Mouse (Mus musculus) gastrocnemius, adult 2 months (tissue): ENCODE measurements around the gene Ssh2. TPM values are rescaled to one million over a fixed set of nuclear protein-coding genes. Genes with fewer than 3 reads are reported as not detected.

Experiments used
- DNase-seq: peaks from one replicate; pipeline ENCODE4 v3.0.0; 2022
- H3K27ac ChIP-seq: fragments of 200-600 bp; 2 replicates; pipeline ENCODE4 v1.8.1; 2022; ENCODE audit warnings: mild to moderate bottlenecking
- H3K4me3 ChIP-seq: fragments of 200-600 bp; 2 replicates; pipeline ENCODE4 v1.8.1; 2022; ENCODE audit warnings: mild to moderate bottlenecking, moderate library complexity
- CTCF ChIP-seq: fragments of 200-600 bp; IDR thresholded peaks from 2 replicates; pipeline ENCODE4 v1.8.1; 2022; ENCODE audit warnings: antibody characterized with exemption, mild to moderate bottlenecking, moderate library complexity
- intact Hi-C: fragments of 180-260 bp; cut with DNase I; formaldehyde crosslinking; loops from one replicate; pipeline ENCODE4 v1.15.1; 2025
- total RNA-seq, 2 experiments: library from RNA; stranded (reverse); gene quantifications; 2 replicates each; pipeline ENCODE4 v1.2.3; 2021

Gene Ssh2
- total RNA-seq, 2 experiments from 2014 or later, result 40.3 to 55.3 TPM

DNA sequence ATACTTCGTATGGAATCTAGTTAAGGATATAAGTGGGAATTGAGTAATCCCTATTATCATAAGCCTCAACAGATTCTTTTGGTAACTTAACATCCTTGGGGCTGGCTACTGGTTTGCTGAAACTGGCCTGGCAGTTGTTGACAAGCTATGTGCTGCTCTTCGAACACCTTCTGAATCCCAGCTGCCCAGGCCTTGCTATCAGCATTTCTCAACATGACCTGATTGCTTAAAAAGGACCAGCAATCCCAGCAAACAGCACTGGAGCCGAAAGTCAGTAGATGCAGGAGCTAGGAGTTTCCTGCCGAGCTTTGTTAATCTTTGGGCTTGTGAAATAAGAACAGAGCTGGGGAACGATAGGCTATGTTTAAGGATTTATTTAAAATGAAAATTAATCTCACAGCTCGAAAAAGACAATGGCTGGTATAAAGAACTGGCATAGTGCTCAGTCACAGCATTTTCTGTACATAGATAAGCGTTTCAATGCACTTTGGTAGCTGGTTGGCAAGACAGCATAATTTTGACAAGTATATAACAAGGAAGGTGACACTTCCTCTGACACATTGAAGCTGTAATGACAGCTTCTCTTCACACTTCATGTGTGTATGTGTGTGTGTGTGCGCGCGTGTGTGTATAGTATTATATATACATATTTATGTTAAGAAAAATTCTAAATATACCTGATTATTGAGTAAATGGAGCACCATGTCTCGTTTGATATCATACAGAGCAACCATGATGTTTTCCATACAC, 20.6 kb upstream of the Ssh2 start:
- DNase-seq, result no peak
- Histone ChIP-seq H3K4me3 (no peak overlapping the region), H3K27ac (no peak overlapping the region)
- intact Hi-C loops, result no loop called here
- TF ChIP-seq CTCF, result no peak

- intact Hi-C loops, result no loop called here
- TF ChIP-seq CTCF, result no peak
- no peak overlapping the region for H3K4me3 ChIP-seq
- DNase-seq, result no peak
- no peak overlapping the region for H3K27ac ChIP-seq
Measured at GRCm38 (mm10) chr11:77196181-77197143, 19.6 kb upstream of the Ssh2 start.

DNA sequence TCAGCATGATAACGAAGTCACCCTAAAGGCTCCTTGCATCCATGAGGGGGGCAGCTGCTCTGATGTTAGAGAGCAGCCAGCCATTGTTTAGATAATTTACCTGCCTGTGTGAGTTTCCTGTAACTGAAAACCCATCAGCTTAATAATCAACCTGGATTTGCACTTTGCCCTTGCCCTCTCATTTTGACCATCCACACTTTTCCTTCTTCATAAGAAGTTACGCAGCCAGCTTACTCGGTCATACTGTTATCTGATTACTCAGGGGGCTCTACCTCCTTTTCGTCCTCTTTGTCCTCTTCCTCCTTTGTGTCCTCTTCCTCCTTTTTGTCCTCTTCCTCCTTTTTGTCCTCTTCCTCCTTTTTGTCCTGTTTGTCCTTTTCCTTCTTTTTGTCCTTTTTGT, 16.5 kb upstream of the Ssh2 start:
- intact Hi-C loops, result no loop called here
- H3K27ac ChIP-seq, result no peak overlapping the region
- TF ChIP-seq CTCF, result no peak
- no peak for DNase-seq
- H3K4me3 ChIP-seq, result no peak overlapping the region

GRCm38 (mm10) chr11:77200703-77201102, 15.4 kb upstream of the Ssh2 start:
- TF ChIP-seq CTCF, result no peak
- intact Hi-C loops, result no loop called here
- Histone ChIP-seq H3K27ac (no peak overlapping the region), H3K4me3 (no peak overlapping the region)
- DNase-seq, result no peak

DNA sequence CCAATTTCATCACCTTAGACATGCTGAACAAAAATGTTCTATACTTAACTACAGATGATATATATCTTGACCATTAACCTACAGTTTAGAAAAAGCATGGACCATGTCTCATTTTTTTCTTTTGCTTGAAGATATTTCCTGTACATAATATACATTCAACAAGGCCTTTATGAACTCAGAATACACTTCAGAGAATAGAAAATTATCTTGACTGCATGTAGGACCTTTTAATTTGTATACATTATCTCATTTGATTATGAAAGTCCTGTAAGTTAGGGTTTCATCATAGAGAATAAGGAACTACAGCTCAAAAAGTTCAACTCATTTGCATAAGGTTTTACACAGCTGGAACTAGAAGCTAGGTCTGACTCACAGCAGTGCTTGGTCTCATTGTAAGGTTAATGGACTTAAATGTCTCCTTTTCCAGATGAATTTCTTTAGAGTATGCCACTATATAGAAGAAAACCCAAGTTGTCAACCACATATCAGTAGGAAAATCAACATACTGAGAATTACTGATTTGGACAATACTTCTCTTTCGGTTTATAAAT, 1.9 kb upstream of the Ssh2 start:
- no peak for TF ChIP-seq CTCF

DNA sequence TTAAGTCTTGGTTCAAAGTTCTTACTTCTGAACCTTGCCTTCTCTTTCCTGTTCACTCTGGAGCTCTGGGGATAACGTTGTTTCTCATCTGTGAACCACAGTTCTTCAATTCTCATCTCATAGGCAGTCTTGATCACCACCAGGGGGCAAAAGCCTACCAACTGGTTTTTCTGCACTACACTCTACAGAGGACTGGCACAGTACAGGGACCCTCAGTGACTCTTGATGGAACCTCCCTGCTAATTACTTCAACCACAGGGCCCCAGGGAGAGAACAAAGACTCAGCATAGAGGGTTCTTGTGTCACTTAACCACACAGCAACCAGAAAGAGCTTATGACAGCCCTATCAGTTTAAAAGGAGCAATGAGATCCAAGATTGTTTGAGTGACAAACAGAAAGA, 1.3 kb upstream of the Ssh2 start:
- intact Hi-C loops, result loop anchor here (5.0 kb wide), 2 partner anchors 112 to 233 kb away; no protein-coding TSS in a partner anchor
- peak; percentile 91 for TF ChIP-seq CTCF
- H3K27ac ChIP-seq, result peak overlapping the region; percentile 91
- peak; percentile 59 for DNase-seq
- peak overlapping the region; percentile 83 for H3K4me3 ChIP-seq

More for the DNA sequence above, 1.9 kb upstream of the Ssh2 start:
- no peak for DNase-seq
- intact Hi-C loops, result loop anchor here (5.0 kb wide), 1 partner anchor 112 kb away; no protein-coding TSS in a partner anchor
- Histone ChIP-seq H3K27ac (peak overlapping the region; percentile 91; the same call in 1 of the 2 replicates), H3K4me3 (no peak overlapping the region)

GRCm38 (mm10) chr11:77215483-77215882, 604 bp upstream of the Ssh2 start:
- intact Hi-C loops, result loop anchor here (5.0 kb wide), 1 partner anchor 232 kb away; no protein-coding TSS in a partner anchor
- no peak for DNase-seq
- no peak for TF ChIP-seq CTCF
- peak overlapping the region; percentile 83 for H3K4me3 ChIP-seq
- H3K27ac ChIP-seq, result peak overlapping the region; percentile 91

- Histone ChIP-seq H3K4me3 (peak overlapping the region; percentile 83), H3K27ac (peak overlapping the region; percentile 91)
- no peak for DNase-seq
- intact Hi-C loops, result loop anchor here (1.0 to 5.0 kb wide), 2 partner anchors 92 to 231 kb away; no protein-coding TSS in a partner anchor
- no peak for TF ChIP-seq CTCF
Measured at GRCm38 (mm10) chr11:77216761-77217130, 659 bp downstream of the Ssh2 start.

- H3K4me3 ChIP-seq, result no peak overlapping the region
- intact Hi-C loops, result no loop called here
- H3K27ac ChIP-seq, result no peak overlapping the region
- TF ChIP-seq CTCF, result no peak
- no peak for DNase-seq
Measured at GRCm38 (mm10) chr11:77230765-77231164, 14.7 kb downstream of the Ssh2 start.

DNA sequence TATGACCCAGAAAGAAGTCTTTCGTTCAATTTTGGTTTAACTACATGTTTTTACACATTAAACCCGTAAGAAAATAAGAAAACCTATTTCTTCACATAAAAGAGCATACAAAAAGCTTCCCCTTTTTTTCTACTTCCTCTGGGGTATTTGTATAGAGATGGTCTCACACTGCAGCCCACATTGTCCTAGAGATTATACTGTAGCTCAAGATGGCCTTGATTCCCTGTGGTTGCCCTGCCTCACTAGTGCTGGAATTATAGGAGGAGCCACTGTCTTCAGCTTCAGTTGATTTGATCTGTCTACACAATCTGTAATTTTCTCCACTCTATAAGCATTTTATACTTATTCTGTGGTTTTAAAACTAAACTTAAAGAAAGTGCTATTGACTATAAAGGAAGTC, 15.4 kb downstream of the Ssh2 start:
- no peak overlapping the region for H3K4me3 ChIP-seq
- H3K27ac ChIP-seq, result no peak overlapping the region
- TF ChIP-seq CTCF, result no peak
- intact Hi-C loops, result no loop called here
- DNase-seq, result no peak

DNA sequence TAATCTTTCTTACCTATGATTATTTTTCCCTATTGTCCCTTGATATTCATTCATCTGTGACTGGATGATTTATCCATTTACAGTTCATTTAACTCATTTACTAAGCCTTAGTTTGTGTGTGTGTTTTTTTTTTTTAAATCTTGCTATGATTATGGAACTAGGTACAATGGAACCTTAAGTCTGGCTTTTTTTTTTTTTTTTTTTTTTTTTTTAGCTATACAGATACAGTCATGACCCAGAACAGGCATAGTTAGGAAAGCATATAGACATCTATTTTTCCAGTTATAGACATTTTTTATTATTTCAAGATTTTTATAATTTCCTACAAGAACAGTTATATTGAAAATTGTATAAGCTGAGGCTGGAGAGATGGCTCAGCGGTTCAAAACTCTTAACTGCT, 19.2 kb downstream of the Ssh2 start:
- intact Hi-C loops, result no loop called here
- TF ChIP-seq CTCF, result no peak
- DNase-seq, result no peak
- Histone ChIP-seq H3K4me3 (no peak overlapping the region), H3K27ac (no peak overlapping the region)

- H3K27ac ChIP-seq, result no peak overlapping the region
- no peak overlapping the region for H3K4me3 ChIP-seq
- DNase-seq, result no peak
- intact Hi-C loops, result no loop called here
- TF ChIP-seq CTCF, result no peak
Measured at GRCm38 (mm10) chr11:77239658-77240345, 23.7 kb downstream of the Ssh2 start.
